Comparison of ENCODE assay signal across 15 mouse cellular contexts in genomic region chr2:156776907-156777306, GRCm38 (mm10). TPM values are rescaled to one million over a fixed set of nuclear protein-coding genes. Genes with fewer than 3 reads are reported as not detected.
A peak's percentile ranks its signal among the peaks of the same experiment; 100 is the strongest.
DNase-seq lines count a peak whose midpoint lies in the region; ATAC-seq and TF ChIP-seq lines count a peak whose summit lies in the region.
"Had no signal": no experiment of that assay in that cellular context is flagged by ENCODE, and none has a peak within 500 bp of the region (broad histone marks: within the 10 kb centered on the region; RNA-seq: fewer than 3 reads in every experiment).

No protein-coding gene starts in this region.

- H3K4me3 ChIP-seq in heart, embryonic 14.5 days (ENCODE audit: control insufficient read depth in 1 of 2, insufficient read depth in 1 of 2, low read depth in 1 of 2, low read length in 2 of 2), result peak overlapping the region; percentile 39 to 40
- peak overlapping the region; percentile 21 for H3K4me3 ChIP-seq in lung, embryonic 15.5 days
- peak overlapping the region; percentile 37 for H3K4me3 ChIP-seq in embryonic fibroblast, embryonic 13.5 days (ENCODE audit: insufficient read depth, low read length)
- peak overlapping the region; percentile 46 for H3K4me3 ChIP-seq in stomach, embryonic 16.5 days (replicated peaks; ENCODE audit: low read length)
- H3K4me3 ChIP-seq: hindbrain, embryonic 12.5 days; liver, embryonic 15.5 days; midbrain, embryonic 12.5 days; neural tube, embryonic 12.5 days had no signal

- DNase-seq in heart, postnatal 4 days, result no peak
- DNase-seq in lung, postnatal 36 days, result no peak
- no peak for DNase-seq in MN1 (ENCODE audit: low spot score)
- DNase-seq in layer of hippocampus, adult 8-10 months (ENCODE audit: low spot score in 2 of 2), result no peak
- DNase-seq: cerebellum, postnatal 25 days; thymus, postnatal 36 days had no signal

- H3K9me3 ChIP-seq in heart, embryonic 14.5 days (ENCODE audit: control insufficient read depth, low read length), result no peaks in the 10 kb centered on the region
- no peaks in the 10 kb centered on the region for H3K9me3 ChIP-seq in lung, embryonic 15.5 days
- H3K9me3 ChIP-seq in stomach, embryonic 16.5 days (replicated peaks; ENCODE audit: control insufficient read depth, low read length), result no peaks in the 10 kb centered on the region
- H3K9me3 ChIP-seq: hindbrain, embryonic 12.5 days; liver, embryonic 15.5 days; midbrain, embryonic 12.5 days; neural tube, embryonic 12.5 days had no signal

- peak overlapping the region in 1 of 2 experiments; percentile 49; a peak in 2 of 4 replicates for H3K27ac ChIP-seq in heart, embryonic 14.5 days (replicated peaks in 1 of 2; ENCODE audit: control insufficient read depth in 1 of 2, insufficient read depth in 1 of 2, low read depth in 2 of 2, low read length in 2 of 2)
- H3K27ac ChIP-seq in lung, embryonic 15.5 days, result peak overlapping the region; percentile 11; the same call in 1 of the 2 replicates
- H3K27ac ChIP-seq in embryonic fibroblast, embryonic 13.5 days (ENCODE audit: insufficient read depth, low read length), result no peak overlapping the region
- peak overlapping the region; percentile 72 for H3K27ac ChIP-seq in stomach, embryonic 16.5 days (ENCODE audit: low read length)
- H3K27ac ChIP-seq: hindbrain, embryonic 12.5 days; liver, embryonic 15.5 days; midbrain, embryonic 12.5 days; neural tube, embryonic 12.5 days had no signal

- TF ChIP-seq POLR2A in embryonic fibroblast, embryonic 13.5 days (IDR thresholded peaks at IDR 0.05; ENCODE audit: low read depth, low read length), result no peak

- peak overlapping the region; percentile 72 for H3K4me2 ChIP-seq in heart, embryonic 14.5 days (ENCODE audit: low read length)
- H3K4me2 ChIP-seq in lung, embryonic 15.5 days, result peak overlapping the region; percentile 42
- peak overlapping the region; percentile 49 for H3K4me2 ChIP-seq in stomach, embryonic 16.5 days (ENCODE audit: low read depth, low read length)
- H3K4me2 ChIP-seq: hindbrain, embryonic 12.5 days; liver, embryonic 15.5 days; midbrain, embryonic 12.5 days had no signal

- ATAC-seq in heart, embryonic 14.5 days (ENCODE audit: insufficient number of reproducible peaks, insufficient read depth, low FRiP score, low read depth), result no peak
- no peak for ATAC-seq in lung, embryonic 15.5 days (ENCODE audit: borderline replicate concordance, extremely low read depth, low FRiP score, low TSS enrichment)
- ATAC-seq in stomach, embryonic 16.5 days (ENCODE audit: insufficient read depth, low FRiP score), result no peak
- ATAC-seq: CD4-positive, CD25-positive, alpha-beta regulatory T cell, adult 4 months had no signal

- peaks cover 33% of the 10 kb centered on the region for H3K36me3 ChIP-seq in heart, embryonic 14.5 days (ENCODE audit: control insufficient read depth, insufficient read depth, low read length)
- no peaks in the 10 kb centered on the region for H3K36me3 ChIP-seq in lung, embryonic 15.5 days
- no peaks in the 10 kb centered on the region for H3K36me3 ChIP-seq in stomach, embryonic 16.5 days (ENCODE audit: control insufficient read depth, insufficient read depth, low read length)
- H3K36me3 ChIP-seq: hindbrain, embryonic 12.5 days; liver, embryonic 15.5 days; midbrain, embryonic 12.5 days; neural tube, embryonic 12.5 days had no signal

- H3K4me1 ChIP-seq in heart, embryonic 14.5 days (ENCODE audit: control insufficient read depth in 2 of 2, insufficient read depth in 2 of 2, low read length in 2 of 2), result peaks cover 30 to 42% of the 10 kb centered on the region in 2 experiments
- H3K4me1 ChIP-seq in lung, embryonic 15.5 days, result peaks cover 62% of the 10 kb centered on the region
- H3K4me1 ChIP-seq in embryonic fibroblast, embryonic 13.5 days (ENCODE audit: control insufficient read depth, insufficient read depth, low read length), result no peaks in the 10 kb centered on the region
- peaks cover 23% of the 10 kb centered on the region for H3K4me1 ChIP-seq in stomach, embryonic 16.5 days (ENCODE audit: control insufficient read depth, insufficient read depth, low read length)

- H3K27me3 ChIP-seq in heart, embryonic 14.5 days (ENCODE audit: control insufficient read depth, insufficient read depth, low read length), result no peaks in the 10 kb centered on the region
- H3K27me3 ChIP-seq in lung, embryonic 15.5 days, result no peaks in the 10 kb centered on the region
- no peaks in the 10 kb centered on the region for H3K27me3 ChIP-seq in stomach, embryonic 16.5 days (ENCODE audit: control insufficient read depth, insufficient read depth, low read length)
- H3K27me3 ChIP-seq: neural tube, embryonic 12.5 days had no signal

- peak overlapping the region; percentile 67 for H3K9ac ChIP-seq in heart, embryonic 14.5 days (ENCODE audit: low read length)
- no peak overlapping the region for H3K9ac ChIP-seq in lung, embryonic 15.5 days
- peak overlapping the region; percentile 68 for H3K9ac ChIP-seq in stomach, embryonic 16.5 days (ENCODE audit: low read length)
- H3K9ac ChIP-seq: liver, embryonic 15.5 days; midbrain, embryonic 12.5 days; neural tube, embryonic 12.5 days had no signal

- no peak for TF ChIP-seq CTCF in embryonic fibroblast, embryonic 13.5 days (IDR thresholded peaks at IDR 0.05; ENCODE audit: borderline replicate concordance, insufficient read depth, low read length)

- WGBS in heart, embryonic 14.5 days, result 68% methylated on average over 2 of the region's 2 CpGs
- 81% methylated on average over 2 of the region's 2 CpGs for WGBS in lung, embryonic 15.5 days
- 77% methylated on average over 2 of the region's 2 CpGs for WGBS in stomach, embryonic 16.5 days

RNA-seq across cellular contexts. Expression of gene Myl9, which starts 1.7 kb away (rescaled TPM):
- 2,013 and 2,167 TPM in 2 replicates for polyA plus RNA-seq in heart, embryonic 14.5 days (2014; fragmentation: Nextera tagmentation; extraction: Ambion mirVana)
- total RNA-seq in heart, postnatal 4 days (2021), result 1,000 to 10,000 TPM; 1,178 to 1,267 TPM
- polyA plus RNA-seq in lung, embryonic 15.5 days (2015; fragmentation: Nextera tagmentation; extraction: Ambion mirVana), result 443 and 454 TPM in 2 replicates
- polyA plus RNA-seq in embryonic fibroblast, embryonic 13.5 days (2011; ENCODE audit: insufficient read length, low read depth, missing spikeins), result 830 and 1,112 TPM in 2 replicates
- 1,649 and 1,814 TPM in 2 replicates for polyA plus RNA-seq in stomach, embryonic 16.5 days (2015; fragmentation: Nextera tagmentation; extraction: Ambion mirVana)
- 10 to 100 TPM; 10.4 to 22.0 (median 16.4) TPM for total RNA-seq in layer of hippocampus, adult 8-10 months (2022)
- polyA plus RNA-seq: CD4-positive, CD25-positive, alpha-beta regulatory T cell, adult 4 months had no signal
